Mouse (Mus musculus) B cell, adult (primary cell): ENCODE measurements around the gene Stap1. TPM values are rescaled to one million over a fixed set of nuclear protein-coding genes. Genes with fewer than 3 reads are reported as not detected.

Experiments used
- total RNA-seq: library from RNA; stranded (reverse); gene quantifications from 4 replicates; pipeline ENCODE4 v1.2.4, GENCODE M21; 2023; ENCODE audit not compliant: inconsistent age

Gene Stap1
- 222 to 299 TPM (median 252 TPM) in 4 replicates for total RNA-seq

GRCm38 (mm10) chr5:86071538-86071937 is at the start of gene Stap1:
Gene Stap1, plus strand, starts transcription at chr5:86071746.

GRCm38 (mm10) chr5:86065101-86065875 is 6.3 kb upstream of the Stap1 start, which contains the start of gene Cenpc1:
Gene Cenpc1, minus strand, starts transcription at chr5:86065583.

Other genes starting within 250 kb of the Stap1 start
- gene Cenpc1, start 6.2 kb upstream of the Stap1 start, total RNA-seq: 22.6 to 29.4 TPM (median 26.4 TPM) in 4 replicates
- gene Uba6, start 101.1 kb downstream of the Stap1 start, total RNA-seq: 20.8 to 24.1 TPM (median 21.0 TPM) in 4 replicates
- gene Gnrhr, start 126.2 kb downstream of the Stap1 start, total RNA-seq: not detected in 4 replicates
- not detected in 4 replicates for gene Tmprss11c, start 217.6 kb downstream of the Stap1 start, total RNA-seq